Mouse (Mus musculus) liver, embryonic 18 days (tissue): ENCODE data around the gene Acvr1. TPM values are rescaled to one million over a fixed set of nuclear protein-coding genes. Genes with fewer than 3 reads are reported as not detected.

Experiments
- polyA plus RNA-seq: library from polyadenylated mRNA; depleted of rRNA; stranded (reverse); fragments of >200 nt; gene quantifications from 2 replicates; pipeline ENCODE4 v1.2.3, GENCODE M21; 2012; rRNA removed

Acvr1 gene
- 4.3 and 4.8 TPM in 2 replicates for polyA plus RNA-seq

GRCm38 (mm10) chr2:58567066-58567810, at the start of gene Acvr1, which contains the start of gene Upp2:
Acvr1 (minus strand) TSS chr2:58567157.
Upp2 (plus strand) TSS chr2:58567298.

DNA sequence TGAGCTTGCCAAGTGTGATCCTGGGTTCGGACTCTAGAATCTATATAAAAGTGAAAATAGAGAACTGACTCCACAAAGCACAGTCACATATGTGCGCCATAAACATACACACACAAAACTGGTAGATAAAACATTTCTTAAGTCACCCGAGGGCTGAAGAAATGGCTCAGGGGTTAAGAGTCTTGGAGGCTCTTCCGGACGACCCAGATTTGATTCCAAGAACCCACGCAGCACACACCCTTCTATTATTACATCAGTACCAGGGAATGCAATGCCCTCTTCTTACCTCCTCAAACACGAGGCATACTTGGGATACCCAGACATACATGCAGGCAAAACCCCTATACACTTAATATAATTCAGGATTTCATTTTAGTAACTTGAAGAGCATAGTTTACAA, 97.1 kb downstream of the Acvr1 start, which contains the start of gene Gm17409:
TSS of gene Gm17409 (plus strand) at position 301 of the 400 bp plus-strand sequence.

DNA sequence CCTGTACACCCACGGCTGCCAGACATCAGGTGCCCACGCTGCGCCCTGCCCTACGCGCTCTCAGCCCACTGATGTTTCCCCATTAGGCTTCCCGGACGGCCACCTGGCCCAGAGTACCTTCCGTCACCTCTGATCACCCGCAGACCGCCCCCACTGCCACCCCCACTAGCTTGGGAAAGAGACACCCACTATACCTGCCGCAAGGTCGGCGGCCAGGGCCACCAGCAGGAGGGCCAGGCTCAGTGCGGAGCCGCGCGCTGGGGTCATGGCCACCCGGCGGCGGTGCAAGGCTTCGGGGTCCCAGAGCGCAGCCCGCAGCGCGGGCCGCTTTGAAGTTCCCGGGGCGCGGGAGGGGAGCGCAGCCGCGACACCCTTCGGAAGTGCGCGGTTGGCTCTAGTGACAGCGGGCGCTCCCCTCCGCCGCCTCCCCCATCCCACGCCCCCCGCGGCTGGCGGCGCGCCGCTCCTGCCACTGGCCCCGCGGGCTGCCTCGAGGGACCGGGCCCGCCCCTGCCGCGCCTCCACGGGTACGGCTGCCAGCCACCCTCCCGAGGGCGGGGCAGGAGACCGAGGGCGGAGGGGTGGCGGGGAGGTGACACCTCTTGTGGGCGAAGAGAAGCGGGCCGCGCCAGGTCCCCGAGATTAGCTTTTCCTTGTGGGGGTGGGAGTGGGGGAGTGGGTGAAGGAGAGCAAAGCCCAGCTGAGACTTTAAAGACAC, 209.4 kb downstream of the Acvr1 start, which contains the start of gene Acvr1c:
TSS of gene Acvr1c (minus strand) at position 482 of the 718 bp plus-strand sequence.

Other genes starting within 250 kb of the Acvr1 start
- 0.01 TPM in 2 replicates for gene Acvr1c, start 209.3 kb downstream of the Acvr1 start, polyA plus RNA-seq
- gene Gm17409, start 97.0 kb downstream of the Acvr1 start, polyA plus RNA-seq = not detected in 2 replicates
- 12.4 and 19.6 TPM in 2 replicates for gene Upp2, start 141 bp upstream of the Acvr1 start, polyA plus RNA-seq